Mouse (Mus musculus) lung, postnatal 0 days (tissue): ENCODE results near the gene Hes2.

ENCODE experiments used
- CTCF ChIP-seq: IDR thresholded peaks from 2 replicates; pipeline ENCODE4 v1.5.1; 2016; ENCODE audit warnings: antibody characterized with exemption, mild to moderate bottlenecking
- EP300 ChIP-seq: IDR thresholded peaks from 2 replicates; pipeline ENCODE4 v1.6.1; 2016; ENCODE audit warnings: antibody characterized with exemption, mild to moderate bottlenecking, control low read depth

DNA sequence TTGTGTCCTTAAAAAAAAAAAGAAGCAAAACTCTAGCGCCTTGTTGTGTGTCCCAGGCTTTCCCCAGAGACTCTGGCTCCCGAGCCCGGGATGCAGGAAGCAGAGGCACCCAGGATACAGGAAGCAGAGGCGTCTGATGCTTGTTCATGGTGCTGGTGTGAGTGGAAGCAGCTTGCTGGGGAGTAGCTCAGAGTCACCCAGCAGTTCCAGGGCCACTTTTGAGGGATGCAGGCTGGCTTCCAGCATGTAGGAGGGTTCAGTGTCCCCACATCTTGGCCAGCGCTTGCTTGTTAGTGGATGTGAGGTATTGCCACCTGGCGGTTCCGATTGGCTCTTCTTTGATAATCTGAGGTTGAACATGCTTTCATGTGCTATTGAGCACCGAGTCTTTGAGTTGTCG lies 28.5 kb downstream of the Hes2 start:
- no peak for TF ChIP-seq CTCF
- TF ChIP-seq EP300: no peak
